Mouse (Mus musculus) bone marrow, adult 2 months (tissue): ENCODE measurements around the gene Upk1b. TPM values are rescaled to one million over a fixed set of nuclear protein-coding genes. Genes with fewer than 3 reads are reported as not detected.
A peak's percentile ranks its signal among the peaks of the same experiment; 100 is the strongest.

ENCODE experiments used
- H3K27ac ChIP-seq: fragments of 200-500 bp; 2 replicates; pipeline ENCODE4 v1.5.1; 2012; ENCODE audit warnings: low read depth, mild to moderate bottlenecking, control low read depth, inconsistent platforms, low read length; ENCODE audit not compliant: control insufficient read depth, poor library complexity, insufficient read depth
- H3K4me1 ChIP-seq: fragments of 200-500 bp; 2 replicates; pipeline ENCODE4 v1.6.1; 2011; ENCODE audit warnings: low read length; ENCODE audit not compliant: control insufficient read depth, insufficient read depth
- H3K4me3 ChIP-seq: fragments of 200-500 bp; replicated peaks from 2 replicates; pipeline ENCODE3; 2011; ENCODE audit warnings: mild to moderate bottlenecking, low read depth, low read length, control low read depth; ENCODE audit not compliant: control insufficient read depth
- CTCF ChIP-seq: fragments of 200-500 bp; IDR thresholded peaks from 2 replicates; pipeline ENCODE4 v1.5.1; 2011; ENCODE audit warnings: low read length, control low read depth; ENCODE audit not compliant: control insufficient read depth, insufficient read depth
- POLR2A ChIP-seq: fragments of 200-500 bp; IDR thresholded peaks from 2 replicates; pipeline ENCODE4 v1.6.1; 2011; ENCODE audit warnings: low read depth, mild to moderate bottlenecking, control low read depth, low read length, borderline replicate concordance; ENCODE audit not compliant: control insufficient read depth
- WGBS: fragments of 180-500 bp; shearing (Covaris S2); methylation state at CpG from one replicate; pipeline ENCODE4 v1.1.7; 2018; 5-methylcytosine and 5-hydroxymethylcytosine counted together
- polyA plus RNA-seq: library from polyadenylated mRNA; stranded (reverse); fragments of >200 nt; gene quantifications from 2 replicates; pipeline ENCODE4 v1.2.4, GENCODE M21; 2011; ENCODE audit warnings: low replicate concordance; ENCODE audit not compliant: missing spikeins, insufficient read depth, insufficient read length

Upk1b gene
- polyA plus RNA-seq, 1 experiment: not detected

DNA sequence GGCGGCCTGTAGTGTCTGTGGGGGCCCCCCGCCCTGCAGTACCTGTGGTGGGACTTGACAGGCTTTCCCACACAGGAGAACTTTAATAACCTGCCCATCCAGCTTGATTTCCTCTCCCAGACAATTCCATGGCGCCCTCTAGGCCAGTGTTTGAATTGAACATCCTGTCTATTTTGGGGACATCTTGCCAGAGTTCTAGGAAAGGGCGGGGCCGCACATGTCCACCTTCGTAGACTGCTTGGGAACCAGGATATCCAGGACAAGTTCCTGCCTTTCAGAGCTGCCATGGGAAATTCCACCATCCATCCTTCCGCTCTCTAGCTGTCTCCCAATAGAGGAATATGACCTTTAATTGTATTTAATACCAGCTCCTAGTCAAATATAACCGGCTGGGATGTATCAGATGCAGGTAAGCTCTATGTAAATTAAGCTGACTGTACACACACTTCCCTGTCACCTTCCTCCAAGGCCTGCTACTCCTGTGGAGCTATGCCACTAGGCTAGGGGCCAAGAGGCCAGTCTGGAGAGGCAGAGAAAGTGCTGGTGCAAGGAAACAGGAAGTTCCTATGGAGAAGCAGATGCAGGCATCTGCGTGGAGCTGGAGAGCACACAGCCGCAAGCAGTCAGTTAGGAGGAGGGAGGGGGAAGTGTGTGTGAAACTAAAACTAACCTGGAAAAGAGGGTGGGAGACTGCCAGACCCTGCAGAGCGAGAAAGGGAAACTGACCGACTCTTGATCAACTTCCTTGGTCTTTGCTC is 41.8 kb downstream of the Upk1b start:
- TF ChIP-seq CTCF (no peak), POLR2A (no peak)
- no peak overlapping the region for H3K4me3 ChIP-seq
- H3K4me1 ChIP-seq: peaks cover 2% of the 10 kb centered on the region; the same call in 1 of the 2 replicates
- WGBS: 49% methylated on average over 12 of the region's 12 CpGs
- peak overlapping the region; percentile 37; the same call in 1 of the 2 replicates for H3K27ac ChIP-seq

DNA sequence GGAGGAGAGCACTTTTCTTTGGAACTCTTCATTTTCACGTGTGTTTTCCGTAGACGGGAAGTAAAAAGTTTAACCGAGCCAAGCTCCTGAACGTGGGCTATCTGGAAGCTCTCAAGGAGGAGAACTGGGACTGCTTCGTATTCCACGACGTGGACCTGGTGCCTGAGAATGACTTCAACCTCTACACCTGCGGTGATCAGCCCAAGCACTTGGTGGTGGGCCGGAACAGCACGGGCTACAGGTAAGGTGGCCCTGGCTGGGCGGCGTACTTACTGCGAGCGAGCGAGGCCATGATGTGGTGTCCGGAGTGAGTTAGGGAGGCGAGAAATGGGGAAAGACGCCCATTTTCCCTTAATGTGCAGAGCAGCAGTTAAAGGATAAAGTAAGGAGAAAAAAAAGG is 42.5 kb downstream of the Upk1b start:
- TF ChIP-seq CTCF: no peak
- no peak for TF ChIP-seq POLR2A
- 89% methylated on average over 19 of the region's 19 CpGs for WGBS
- no peak overlapping the region for H3K27ac ChIP-seq
- H3K4me3 ChIP-seq: no peak overlapping the region
- peaks cover 2% of the 10 kb centered on the region; the same call in 1 of the 2 replicates for H3K4me1 ChIP-seq

DNA sequence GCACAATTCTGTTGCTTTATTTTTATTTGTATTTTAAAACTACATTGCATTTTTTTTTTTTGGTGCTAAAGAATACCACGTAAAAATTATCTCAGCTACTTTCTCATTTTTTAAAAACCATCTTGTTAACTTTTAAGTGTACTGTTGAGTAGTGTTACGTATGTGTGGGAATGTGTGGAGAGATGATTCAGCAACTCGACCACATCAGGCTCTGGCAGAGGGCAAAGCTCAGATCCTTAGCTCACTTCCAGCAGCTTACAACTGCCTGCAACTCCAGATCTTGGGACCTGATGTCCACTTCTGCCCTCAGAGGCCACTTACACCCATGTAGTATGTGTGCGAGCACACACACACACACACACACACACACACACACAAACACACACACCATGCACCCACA is 43.6 kb downstream of the Upk1b start:
- Histone ChIP-seq H3K27ac (no peak overlapping the region), H3K4me3 (no peak overlapping the region), H3K4me1 (peaks cover 2% of the 10 kb centered on the region; the same call in 1 of the 2 replicates)
- WGBS: 28% methylated on average over 4 of the region's 4 CpGs
- no peak for TF ChIP-seq CTCF
- no peak for TF ChIP-seq POLR2A

DNA sequence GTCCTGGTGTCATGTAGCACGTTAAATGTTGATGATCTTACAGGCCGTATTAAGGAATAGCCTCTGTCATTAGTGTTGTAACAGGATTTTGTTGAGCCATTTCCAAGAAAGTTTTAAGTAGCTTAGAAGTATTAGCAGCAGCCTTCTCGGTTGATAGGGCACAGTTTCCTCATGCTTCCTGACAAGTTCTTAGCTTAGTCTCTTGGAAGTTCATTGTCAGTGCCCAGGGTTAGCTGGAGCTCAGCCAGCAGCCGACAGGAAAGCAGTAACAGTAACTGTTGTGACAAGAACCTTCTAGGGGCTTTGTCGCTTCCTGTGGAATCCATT is 44.0 kb downstream of the Upk1b start:
- peaks cover 2% of the 10 kb centered on the region; the same call in 1 of the 2 replicates for H3K4me1 ChIP-seq
- no peak overlapping the region for H3K27ac ChIP-seq
- H3K4me3 ChIP-seq: no peak overlapping the region
- 9% methylated on average over 5 of the region's 5 CpGs for WGBS
- TF ChIP-seq CTCF: no peak

DNA sequence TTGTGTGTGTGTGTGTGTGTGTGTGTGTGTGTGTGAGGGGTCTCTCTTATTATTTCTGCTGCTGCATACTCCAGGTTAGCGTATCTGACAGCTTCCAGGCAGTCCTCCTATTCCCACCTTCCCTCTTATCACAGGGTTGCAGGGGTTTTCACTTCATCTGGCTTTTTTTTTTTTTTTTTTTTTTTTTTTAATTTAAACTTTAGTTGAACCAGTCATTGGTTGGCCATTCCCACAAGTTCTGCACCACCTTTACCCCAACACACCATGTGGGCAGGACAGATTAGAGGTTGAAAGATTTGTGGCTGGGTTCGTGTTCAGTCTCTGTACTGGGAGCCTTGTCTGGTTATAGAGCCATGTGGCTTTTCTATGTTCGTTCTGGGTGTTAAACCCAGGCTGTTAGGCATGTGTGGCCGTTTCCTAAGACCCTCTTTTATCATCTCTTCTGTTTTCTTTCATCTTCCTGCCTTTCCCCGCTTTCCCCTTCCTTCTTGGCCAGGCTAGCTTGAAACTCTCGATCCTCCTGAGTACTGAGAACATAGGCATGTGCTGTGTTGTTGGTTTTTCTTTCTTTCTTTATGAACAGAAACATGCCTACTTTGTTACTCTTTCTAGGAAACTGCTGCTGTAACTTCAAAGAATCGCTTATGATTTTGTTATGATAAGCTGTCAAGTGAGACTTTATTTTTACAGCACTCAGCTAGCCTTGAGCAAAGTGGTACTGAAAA is 44.5 kb downstream of the Upk1b start:
- Histone ChIP-seq H3K27ac (no peak overlapping the region), H3K4me1 (peaks cover 2% of the 10 kb centered on the region; the same call in 1 of the 2 replicates), H3K4me3 (no peak overlapping the region)
- TF ChIP-seq POLR2A (no peak), CTCF (no peak)
- 16% methylated on average over 7 of the region's 7 CpGs for WGBS

DNA sequence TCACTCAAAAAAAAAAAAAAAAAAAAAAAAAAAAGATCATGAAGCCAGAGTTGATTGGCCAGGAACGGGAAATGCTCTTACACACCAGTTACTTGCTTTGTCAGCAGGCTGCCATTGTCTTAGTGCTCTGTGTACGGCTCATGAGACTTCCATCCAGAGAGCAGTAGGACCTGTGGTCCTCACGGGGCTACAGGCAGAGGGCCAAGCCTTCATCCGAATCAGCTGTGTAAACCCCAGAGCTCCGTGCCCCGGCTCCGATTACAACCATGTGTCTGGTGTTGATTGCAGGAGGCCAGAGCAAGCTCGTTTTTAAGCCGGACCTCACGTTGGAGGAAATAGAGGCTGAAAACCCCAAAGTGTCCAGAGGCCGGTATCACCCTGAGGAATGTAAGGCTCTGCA is 46.5 kb downstream of the Upk1b start:
- TF ChIP-seq POLR2A (no peak), CTCF (no peak)
- H3K27ac ChIP-seq: no peak overlapping the region
- no peaks in the 10 kb centered on the region; the same call in 1 of the 2 replicates for H3K4me1 ChIP-seq
- H3K4me3 ChIP-seq: no peak overlapping the region
- 85% methylated on average over 11 of the region's 11 CpGs for WGBS

DNA sequence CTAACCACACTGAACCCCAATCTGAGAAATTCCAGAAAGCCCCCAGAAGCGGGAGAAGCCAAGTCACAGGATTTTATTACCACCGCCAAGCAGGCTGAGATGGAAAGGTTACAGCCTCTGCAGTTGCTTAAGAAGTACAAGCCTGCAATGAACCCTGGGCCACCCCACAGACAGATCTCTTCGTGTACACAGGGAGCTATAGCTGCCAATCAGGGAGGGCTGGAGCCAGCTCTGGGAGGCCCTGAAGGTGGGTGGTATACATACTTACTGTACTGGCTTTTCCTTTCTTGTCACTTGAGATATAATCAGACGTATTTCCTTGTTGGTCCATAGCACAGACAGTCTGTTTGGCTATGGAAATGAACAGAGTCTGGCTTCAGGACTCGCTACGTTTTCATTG is 49.3 kb downstream of the Upk1b start:
- no peak for TF ChIP-seq CTCF
- TF ChIP-seq POLR2A: no peak
- WGBS: 75% methylated on average over 6 of the region's 6 CpGs
- no peak overlapping the region for H3K27ac ChIP-seq
- H3K4me1 ChIP-seq: peaks cover 2% of the 10 kb centered on the region; the same call in 1 of the 2 replicates
- H3K4me3 ChIP-seq: no peak overlapping the region

DNA sequence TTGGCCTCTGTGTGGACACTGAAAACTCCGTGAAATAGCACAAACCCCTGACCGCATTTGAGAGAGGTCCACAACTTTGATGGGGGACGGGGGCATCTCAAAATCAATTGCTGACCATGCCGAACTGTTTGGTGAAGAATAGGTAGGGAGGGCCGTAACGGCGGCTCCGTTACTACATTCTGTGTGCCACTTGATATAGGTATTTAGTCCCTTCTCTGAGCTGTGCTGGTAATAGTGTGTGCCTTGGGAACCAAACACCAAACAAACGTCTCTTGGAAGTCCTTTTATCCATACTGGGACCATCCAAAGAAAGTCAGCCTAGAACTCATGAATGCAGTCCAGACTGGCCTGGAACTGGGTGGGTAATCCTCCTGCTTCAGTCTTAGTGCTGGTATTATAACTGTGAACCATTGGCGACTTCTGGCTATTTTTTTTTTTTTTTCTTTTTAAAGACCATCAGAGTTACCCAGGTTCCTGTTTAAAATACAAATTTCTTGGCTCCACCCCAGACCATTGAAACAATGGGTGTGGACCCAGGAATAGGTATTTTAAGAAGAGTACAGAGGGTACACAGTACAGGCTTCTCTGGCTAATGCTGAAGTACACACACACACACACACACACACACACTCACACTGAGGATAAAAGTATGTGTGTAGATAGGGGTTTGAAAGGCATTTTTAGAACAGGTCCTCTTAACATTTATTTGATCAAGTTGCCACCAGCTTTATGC is 56.0 kb downstream of the Upk1b start:
- WGBS: 85% methylated on average over 10 of the region's 10 CpGs
- no peak for TF ChIP-seq POLR2A
- no peak for TF ChIP-seq CTCF
- Histone ChIP-seq H3K27ac (no peak overlapping the region), H3K4me3 (no peak overlapping the region), H3K4me1 (peaks cover 2% of the 10 kb centered on the region; the same call in 1 of the 2 replicates)
